Mouse (Mus musculus): ENCODE results near the gene Gnpda2.

Gnpda2 gene

GRCm38 (mm10) chr5:69591640-69592461 lies at the start of gene Gnpda2:
Gnpda2 (minus strand) TSS chr5:69592340.
- peak; percentile 70 to 78 for DNase-seq (ENCODE audit: low spot score in 2 of 2)

- DNase-seq (ENCODE audit: low spot score in 2 of 2) = no peak
Observed at GRCm38 (mm10) chr5:69634766-69635165, 42.6 kb upstream of the Gnpda2 start.

- no peak for DNase-seq (ENCODE audit: low spot score in 2 of 2)
Observed at GRCm38 (mm10) chr5:69620899-69621298, 28.8 kb upstream of the Gnpda2 start.

GRCm38 (mm10) chr5:69613209-69613796 lies 21.2 kb upstream of the Gnpda2 start:
- no peak for DNase-seq (ENCODE audit: low spot score in 2 of 2)

GRCm38 (mm10) chr5:69601027-69601426 lies 8.9 kb upstream of the Gnpda2 start:
- DNase-seq (ENCODE audit: low spot score in 2 of 2) = no peak

- DNase-seq (ENCODE audit: low spot score in 2 of 2) = no peak
Observed at GRCm38 (mm10) chr5:69557404-69557935, 34.7 kb downstream of the Gnpda2 start.

GRCm38 (mm10) chr5:69556628-69557403 lies 35.3 kb downstream of the Gnpda2 start, which contains the start of gene Guf1:
Guf1 (plus strand) TSS chr5:69556923.
- DNase-seq (ENCODE audit: low spot score in 2 of 2) = peak; percentile 91 to 95

GRCm38 (mm10) chr5:69542489-69542888 lies 49.7 kb downstream of the Gnpda2 start, which contains the start of gene Yipf7:
Yipf7 (minus strand) TSS chr5:69542648.
- no peak for DNase-seq (ENCODE audit: low spot score in 2 of 2)

GRCm38 (mm10) chr5:69541680-69542079 lies 50.5 kb downstream of the Gnpda2 start:
- no peak for DNase-seq (ENCODE audit: low spot score in 2 of 2)

- no peak for DNase-seq (ENCODE audit: low spot score in 2 of 2)
Observed at GRCm38 (mm10) chr5:69523944-69524343, 68.2 kb downstream of the Gnpda2 start.

All from frontal cortex, postnatal 25 days (tissue).